Mouse (Mus musculus): Measurements from ENCODE around the gene Tial1. TPM values are rescaled to one million over a fixed set of nuclear protein-coding genes. Genes with fewer than 3 reads are reported as not detected.

Tial1 gene
- polyA plus RNA-seq, 1 experiment from 2014 or later = 19.9 TPM

Small RNA genes within 50 kb of the gene (microRNA-seq; reads per million reads assigned to microRNA genes)
- not detected for gene Gm24365

Other genes starting within 250 kb of the Tial1 start
- 16.6 and 17.5 TPM in 2 replicates for gene Armc5, start 224.4 kb downstream of the Tial1 start, polyA plus RNA-seq (2016; fragmentation: Nextera tagmentation; extraction: Ambion mirVana)
- gene 9130023H24Rik, start 223.7 kb downstream of the Tial1 start, polyA plus RNA-seq (2016; fragmentation: Nextera tagmentation; extraction: Ambion mirVana) = 7.1 and 7.2 TPM in 2 replicates
- 144 and 202 TPM in 2 replicates for gene Tgfb1i1, start 214.9 kb downstream of the Tial1 start, polyA plus RNA-seq (2016; fragmentation: Nextera tagmentation; extraction: Ambion mirVana)
- 0.37 and 0.48 TPM in 2 replicates for gene Slc5a2, start 196.1 kb downstream of the Tial1 start, polyA plus RNA-seq (2016; fragmentation: Nextera tagmentation; extraction: Ambion mirVana)
- 20.3 and 25.1 TPM in 2 replicates for gene BC017158, start 163.5 kb downstream of the Tial1 start, polyA plus RNA-seq (2016; fragmentation: Nextera tagmentation; extraction: Ambion mirVana)
- 16.4 and 19.3 TPM in 2 replicates for gene Rgs10, start 43.0 kb downstream of the Tial1 start, polyA plus RNA-seq (2016; fragmentation: Nextera tagmentation; extraction: Ambion mirVana)
- 13.3 and 19.8 TPM in 2 replicates for gene Bag3, start 61.9 kb upstream of the Tial1 start, polyA plus RNA-seq (2016; fragmentation: Nextera tagmentation; extraction: Ambion mirVana)
- 13.5 and 18.0 TPM in 2 replicates for gene Inpp5f, start 149.6 kb upstream of the Tial1 start, polyA plus RNA-seq (2016; fragmentation: Nextera tagmentation; extraction: Ambion mirVana)